Mouse (Mus musculus): ENCODE results near the gene Asb18.

GRCm38 (mm10) chr1:89933786-89934185 is 80.7 kb downstream of the Asb18 start:
- TF ChIP-seq CTCF (IDR thresholded peaks at IDR 0.05; ENCODE audit: low read depth) (no peak), EP300 (IDR thresholded peaks at IDR 0.05; ENCODE audit: low read depth) (no peak)

All from liver, postnatal 0 days (tissue).